Mouse (Mus musculus): ENCODE measurements around the gene Qk.

The Qk gene

DNA sequence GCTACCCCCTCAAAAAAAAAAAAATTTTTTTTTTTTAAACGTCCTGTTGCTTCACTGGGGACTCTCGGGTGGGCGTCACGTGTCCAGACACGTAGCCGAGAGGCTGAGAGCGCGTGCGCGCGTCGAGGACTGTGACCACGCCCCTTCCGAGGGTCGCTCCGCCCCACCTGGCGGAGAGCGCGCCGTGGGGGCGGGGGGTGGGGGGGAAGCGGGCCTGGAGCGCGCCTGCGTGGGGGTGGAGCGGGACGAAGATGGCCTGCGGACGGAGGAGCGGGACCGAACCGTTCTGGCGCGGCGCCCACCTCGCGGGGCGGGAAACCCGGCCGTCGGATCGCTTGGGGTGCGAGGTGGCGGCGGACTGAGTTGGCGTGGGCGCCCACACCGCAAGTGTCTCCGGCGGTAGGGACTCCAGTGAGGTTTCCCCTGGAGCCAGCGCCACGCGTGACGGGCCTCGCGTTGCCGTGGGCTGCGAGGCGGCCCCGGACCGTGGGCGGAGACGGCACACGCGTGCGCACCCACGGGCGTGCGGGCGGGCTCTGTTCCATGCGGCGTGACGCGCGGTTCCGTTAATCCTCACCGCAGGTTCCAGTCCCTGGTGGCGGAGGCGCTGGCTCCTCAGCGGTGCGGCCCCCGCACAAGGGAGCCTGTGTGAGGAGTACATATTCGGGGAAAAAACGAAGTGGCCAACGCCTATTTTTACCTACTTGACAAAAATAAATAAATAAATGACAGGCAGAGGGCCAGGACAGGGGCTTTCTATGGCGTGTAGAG is at the start of gene Qk:
Qk (minus strand) TSS at position 170 of the 771 bp plus-strand sequence.
- in situ Hi-C loops (cut with MboI, MseI): loop anchor here in 1 of 2 experiments (25.0 kb wide), 1 partner anchor 517 kb away; the partner anchor contains the start of genes Pacrg and Prkn

DNA sequence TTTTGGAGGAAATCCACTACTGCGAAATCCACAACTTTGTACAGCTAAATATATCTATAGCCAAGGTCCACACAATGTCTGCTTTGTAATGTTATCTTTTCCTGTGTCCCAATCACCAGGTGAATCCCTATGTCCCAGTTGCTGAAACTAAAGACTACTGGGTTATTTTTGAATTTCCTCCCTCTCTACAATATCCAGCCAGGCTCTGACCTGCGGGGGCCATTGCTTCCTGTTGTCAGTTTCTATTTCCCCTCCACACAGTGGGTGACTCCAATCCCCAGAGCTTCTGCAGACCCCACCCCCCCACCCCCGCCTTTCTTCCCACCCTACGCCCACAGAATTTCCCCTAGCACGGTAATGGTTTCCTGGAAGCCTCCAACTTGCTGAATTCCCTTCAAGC is 47.4 kb upstream of the Qk start:
- in situ Hi-C loops (cut with MboI, MseI): no loop called here

DNA sequence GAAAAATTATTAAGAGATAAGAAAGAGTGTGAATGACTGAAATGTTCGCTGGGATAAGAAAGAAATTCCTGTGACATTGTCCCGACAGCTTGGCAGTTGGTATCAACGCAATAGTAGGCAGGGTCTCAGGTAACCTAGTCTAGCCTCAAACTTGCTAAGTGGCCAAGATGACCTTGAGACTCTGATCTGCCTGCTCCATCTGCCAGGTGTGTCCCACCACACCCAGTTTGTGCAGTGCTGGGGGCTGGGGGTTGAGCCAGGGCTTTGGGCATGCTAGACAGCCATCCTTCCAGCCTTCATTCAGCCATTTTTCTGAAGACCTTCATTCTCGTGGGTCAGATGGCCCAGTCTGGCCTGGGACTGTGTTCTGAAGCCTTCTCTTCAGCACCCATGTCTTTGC is 46.9 kb upstream of the Qk start:
- in situ Hi-C loops (cut with MboI, MseI): no loop called here

DNA sequence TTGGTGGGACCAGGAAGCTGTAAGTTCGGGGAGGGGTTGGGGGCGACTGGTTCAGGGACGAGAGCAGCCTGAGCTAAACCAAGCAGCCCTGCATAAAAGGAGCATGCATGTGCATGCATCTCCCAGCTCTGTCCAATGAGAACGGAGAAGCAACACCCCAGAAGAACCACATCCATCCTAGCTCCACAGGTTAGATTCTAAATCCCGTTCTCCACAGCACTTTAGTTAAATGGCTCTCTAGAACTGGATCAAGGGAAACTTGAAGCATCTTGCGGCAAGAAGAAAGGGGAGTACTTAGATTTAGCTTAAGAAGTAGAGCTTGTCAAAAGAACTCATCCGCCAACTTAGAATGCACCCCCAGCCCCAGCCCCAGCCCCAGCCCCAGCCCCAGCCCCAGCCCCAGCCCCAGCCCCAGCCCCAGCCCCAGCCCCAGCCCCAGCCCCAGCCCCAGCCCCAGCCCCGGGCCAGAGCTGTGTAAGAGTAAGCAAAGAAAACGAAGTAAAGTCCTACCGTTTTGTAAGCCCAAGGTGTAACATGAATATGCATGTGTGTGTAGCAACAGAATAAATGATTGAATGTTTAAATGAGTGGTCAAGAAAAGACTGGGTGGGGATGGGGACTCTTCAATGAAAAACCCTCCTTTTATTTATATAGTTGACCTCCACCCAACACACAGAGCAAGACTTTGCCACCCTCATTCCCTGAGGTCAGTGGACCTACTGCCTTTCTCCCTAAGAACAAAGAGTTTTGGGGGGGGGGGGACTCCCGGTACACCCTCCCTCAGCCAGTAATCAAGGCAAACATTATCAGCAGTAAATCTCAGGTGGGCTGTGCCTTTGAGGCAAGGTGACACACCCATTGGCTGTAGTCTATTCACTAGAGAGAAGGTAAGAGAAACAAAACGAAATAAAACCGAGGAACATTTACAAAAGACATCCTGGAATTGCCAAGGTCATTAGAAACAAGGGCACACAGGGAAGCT is 46.1 kb upstream of the Qk start:
- in situ Hi-C loops (cut with MboI, MseI): no loop called here

DNA sequence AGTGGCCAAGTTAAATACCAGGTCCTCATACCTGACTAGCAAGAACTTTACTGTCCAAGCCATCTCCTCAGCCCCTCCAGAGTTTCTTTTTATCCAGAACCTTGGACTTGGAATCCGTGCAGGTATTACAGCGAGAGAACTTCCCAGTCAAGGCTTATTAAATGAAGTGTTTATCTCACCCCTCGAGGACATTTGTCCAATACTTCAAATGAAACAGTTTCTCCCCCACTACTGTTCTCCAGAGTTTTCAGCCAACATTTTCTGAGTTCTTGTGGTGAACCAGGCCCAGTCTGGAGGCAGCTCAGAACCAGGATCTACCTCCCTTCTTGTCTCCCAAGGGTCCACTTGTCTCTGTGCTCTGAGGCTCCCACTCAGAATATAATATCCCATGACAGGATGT is 43.5 kb upstream of the Qk start:
- in situ Hi-C loops (cut with MboI, MseI): no loop called here

DNA sequence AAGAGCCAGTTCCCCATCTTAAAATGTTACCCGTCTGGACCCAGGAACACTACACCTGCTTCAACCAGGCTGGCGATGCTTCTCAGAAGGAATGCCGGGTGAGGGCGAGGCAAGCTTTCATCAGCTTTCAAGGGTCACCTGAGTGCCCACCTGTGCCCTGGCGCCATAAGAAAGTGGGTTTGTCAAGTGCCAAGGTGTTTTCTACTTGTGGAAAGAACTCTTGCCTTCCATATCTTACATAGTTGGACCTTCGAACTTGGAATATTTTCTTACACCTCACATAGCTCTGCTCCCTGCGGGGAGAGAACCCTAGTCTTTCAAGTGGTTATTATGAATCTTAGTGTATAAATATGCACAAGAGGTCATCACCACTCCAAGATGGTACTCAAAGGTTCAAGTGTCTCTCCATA is 42.2 kb upstream of the Qk start:
- in situ Hi-C loops (cut with MboI, MseI): no loop called here

DNA sequence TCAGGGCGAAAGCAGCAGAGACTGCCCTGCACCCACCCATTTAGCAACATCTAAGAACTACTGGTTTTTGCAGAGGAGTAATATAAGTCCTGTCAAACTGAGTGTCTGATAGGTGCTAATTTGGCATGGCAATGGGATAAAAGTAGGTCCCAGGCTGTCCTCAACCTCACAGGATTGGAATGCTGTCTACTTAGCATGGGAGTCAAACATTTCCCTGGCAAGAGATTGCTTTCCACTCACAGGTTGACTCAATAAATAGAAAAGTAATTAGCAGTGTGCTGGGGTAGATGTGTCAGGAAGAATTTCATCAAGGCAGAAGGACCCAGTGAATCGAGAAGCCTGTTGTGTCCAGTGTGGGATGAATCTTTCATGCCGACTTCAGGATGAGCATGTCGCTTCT is 41.1 kb upstream of the Qk start:
- in situ Hi-C loops (cut with MboI, MseI): no loop called here

DNA sequence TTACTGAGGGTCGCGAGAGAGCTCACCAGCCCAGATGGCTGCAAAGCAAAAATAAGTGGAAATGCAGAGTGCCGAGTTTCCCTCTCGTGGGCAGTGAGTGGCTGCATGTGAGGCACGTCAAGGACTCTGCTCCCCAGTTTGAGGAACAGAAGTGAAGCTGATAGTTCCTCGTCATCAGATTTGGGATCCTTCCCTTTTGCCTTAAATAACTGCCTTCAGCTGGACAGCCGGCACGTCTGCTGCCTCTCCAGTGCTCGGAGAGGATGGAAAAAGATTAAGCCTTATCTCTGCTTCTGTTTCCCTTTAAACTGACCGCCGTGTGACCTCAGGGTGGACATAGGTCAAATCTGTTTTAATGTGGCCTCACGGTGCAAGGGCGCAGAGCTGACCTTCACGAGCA is 39.8 kb upstream of the Qk start:
- in situ Hi-C loops (cut with MboI, MseI): no loop called here

DNA sequence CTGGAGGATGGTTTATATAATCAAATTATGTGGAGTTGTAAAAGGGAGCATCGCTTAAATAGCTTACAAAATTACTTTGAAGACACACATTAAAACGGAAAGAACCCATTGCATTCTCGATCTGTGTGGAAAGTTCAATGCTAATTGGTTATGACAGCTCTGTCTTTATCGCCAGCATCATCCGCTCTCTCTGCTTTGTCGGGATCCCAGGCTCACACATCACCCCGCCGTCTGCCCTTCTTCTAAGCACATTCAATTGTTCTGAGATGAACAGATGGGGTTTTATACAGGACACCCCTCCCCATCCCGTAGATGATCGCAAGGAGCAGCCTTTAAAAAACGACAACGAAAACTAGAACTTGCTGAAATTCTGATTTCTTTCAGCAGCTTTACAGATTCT is 37.7 kb upstream of the Qk start:
- in situ Hi-C loops (cut with MboI, MseI): no loop called here

DNA sequence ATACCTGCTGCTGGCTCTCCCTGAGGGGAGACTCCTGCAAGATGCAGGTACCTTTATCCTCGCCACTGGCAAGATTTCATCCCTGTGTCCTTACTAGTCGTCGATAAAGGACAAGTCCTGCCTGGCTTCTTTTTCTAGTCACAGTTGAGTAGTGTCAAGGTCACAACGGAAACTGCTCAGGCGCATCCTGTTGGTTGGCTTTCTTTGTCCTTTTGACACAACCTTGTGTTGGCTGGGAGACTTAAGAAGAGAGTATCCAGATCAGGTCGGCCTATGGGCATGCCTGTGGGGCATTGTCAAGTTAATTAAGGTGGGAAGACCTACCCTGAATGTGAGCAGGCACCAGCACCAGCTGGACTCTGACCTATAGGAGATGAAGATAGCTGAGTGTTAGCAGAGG is 36.6 kb upstream of the Qk start:
- in situ Hi-C loops (cut with MboI, MseI): no loop called here

DNA sequence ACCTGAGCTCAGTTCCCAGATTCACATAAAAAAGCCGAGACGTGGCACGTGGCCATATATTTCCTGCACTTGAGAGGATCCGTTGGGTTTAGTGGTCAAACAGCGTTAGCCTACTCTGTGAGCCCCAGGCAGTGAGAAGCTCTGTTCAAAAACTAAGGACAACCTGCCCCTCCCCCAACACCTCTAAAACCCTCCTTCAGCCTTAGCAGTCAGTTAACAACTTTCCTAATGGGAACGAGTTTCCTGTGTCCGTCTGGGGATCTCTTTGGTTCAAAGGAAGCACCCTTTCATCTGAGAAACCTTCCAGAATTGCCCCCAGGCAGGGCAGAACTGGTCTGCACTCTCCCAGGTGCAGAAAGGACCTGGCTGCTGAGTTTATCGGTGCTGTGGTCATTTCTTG is 36.1 kb upstream of the Qk start:
- in situ Hi-C loops (cut with MboI, MseI): no loop called here

DNA sequence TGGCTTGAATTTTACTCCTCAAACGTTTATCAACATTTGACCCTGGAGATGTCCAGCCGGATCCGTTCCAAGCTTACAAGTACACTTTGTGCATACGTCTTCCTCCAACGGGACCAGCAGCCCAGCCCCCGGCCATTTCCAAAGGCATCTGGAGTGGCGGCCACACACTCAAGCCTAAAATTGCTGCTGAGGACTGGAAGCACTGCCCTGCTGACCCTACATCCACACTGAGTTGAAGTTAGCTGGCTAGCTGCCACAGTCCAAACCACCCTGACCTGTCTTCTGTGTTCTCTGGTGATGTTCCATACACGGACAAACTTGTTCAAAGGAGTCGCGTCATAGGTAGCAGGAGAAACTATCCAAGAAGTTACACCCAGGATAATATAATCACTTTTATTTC is 18.6 kb upstream of the Qk start:
- in situ Hi-C loops (cut with MboI, MseI): loop anchor here in 1 of 2 experiments (5.0 kb wide), 1 partner anchor 1876 kb away; no protein-coding TSS in a partner anchor

DNA sequence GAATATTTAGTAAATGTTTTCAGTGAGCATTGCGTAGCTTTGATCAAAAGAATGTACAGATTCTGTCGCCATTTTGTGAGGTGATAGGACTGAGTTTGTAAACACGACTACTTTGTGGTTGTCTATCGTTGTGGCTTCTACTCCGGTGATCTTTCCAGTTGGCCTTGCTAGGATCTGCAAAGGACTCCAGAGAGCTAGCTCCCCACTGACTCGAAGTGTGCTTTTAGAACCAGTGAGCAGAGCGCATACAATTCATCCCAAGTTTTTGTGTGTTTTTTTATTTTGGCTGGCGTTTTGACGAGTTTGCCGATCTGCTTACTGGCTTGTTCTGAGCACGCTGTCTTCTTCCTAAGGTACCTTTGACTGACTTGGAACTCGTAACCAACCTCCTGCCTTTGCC is 16.9 kb upstream of the Qk start:
- in situ Hi-C loops (cut with MboI, MseI): loop anchor here in 1 of 2 experiments (5.0 kb wide), 1 partner anchor 1874 kb away; no protein-coding TSS in a partner anchor

DNA sequence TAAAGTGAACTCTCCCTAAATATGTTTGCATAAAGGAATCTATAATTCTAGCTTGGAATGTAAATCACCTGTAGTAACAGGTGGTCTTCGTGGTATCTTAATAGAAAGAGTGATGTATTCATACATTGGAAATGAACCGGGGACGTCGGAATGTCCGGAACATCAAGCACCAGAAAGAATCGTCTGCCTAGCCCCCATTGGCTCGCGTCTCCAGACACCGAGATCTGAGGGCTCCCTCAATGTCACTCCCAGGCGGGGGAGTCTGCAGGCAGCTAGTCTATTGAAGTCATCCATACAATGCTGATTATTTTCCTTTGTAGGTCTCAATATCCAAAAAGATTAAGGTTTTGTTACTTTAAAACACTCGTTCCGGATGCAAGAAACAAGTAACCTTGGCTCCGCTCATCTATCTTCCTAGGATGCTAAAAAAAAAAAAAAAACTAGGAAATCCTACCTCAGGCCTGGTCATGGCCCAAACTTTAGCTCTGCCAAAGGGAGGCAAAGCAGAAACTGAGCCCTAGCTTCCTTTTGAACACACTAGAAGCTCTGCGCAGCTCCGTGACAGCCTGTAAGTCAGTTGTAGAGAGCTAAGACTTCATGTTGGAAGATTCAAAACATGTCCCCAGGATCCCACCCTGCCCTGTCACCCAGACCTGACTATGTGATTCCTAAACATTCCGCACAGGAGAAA is 16.3 kb upstream of the Qk start:
- in situ Hi-C loops (cut with MboI, MseI): loop anchor here in 1 of 2 experiments (5.0 kb wide), 1 partner anchor 1874 kb away; no protein-coding TSS in a partner anchor

DNA sequence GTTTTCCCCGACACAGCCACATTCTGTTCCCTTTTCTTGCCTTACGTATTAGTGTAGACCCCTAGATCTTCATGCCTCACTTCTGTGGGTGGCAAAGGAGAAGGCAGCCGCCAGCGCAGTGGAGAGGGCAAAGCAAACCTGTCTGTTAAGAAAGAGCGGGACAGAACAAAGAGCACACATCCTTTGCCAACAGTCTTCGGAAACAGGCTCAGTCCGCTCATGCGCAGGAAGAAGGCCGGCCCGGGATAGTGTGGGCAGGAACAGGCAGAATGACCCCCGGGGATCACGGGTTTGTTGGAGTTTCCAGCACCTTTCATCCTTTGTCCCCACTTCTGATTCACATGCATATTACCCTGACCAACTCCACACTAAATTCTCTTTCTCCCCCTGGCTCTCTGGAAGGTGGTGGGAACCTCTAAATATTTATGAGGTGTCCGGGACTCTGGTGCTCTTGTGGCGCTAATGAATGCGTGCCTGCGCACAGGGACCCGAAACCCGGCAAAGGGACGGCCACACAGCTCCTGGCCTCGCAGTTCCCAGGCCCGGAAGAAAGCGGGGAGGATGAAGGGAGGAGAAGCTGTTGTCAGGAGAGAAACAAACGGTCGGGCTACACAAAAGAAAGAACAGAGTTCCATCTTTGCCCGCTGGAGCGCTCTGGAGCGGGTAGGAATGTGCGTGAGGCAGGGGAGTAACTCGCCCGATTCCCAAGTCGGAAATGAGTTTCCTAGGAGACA is 15.5 kb upstream of the Qk start:
- in situ Hi-C loops (cut with MboI, MseI): loop anchor here in 1 of 2 experiments (5.0 kb wide), 1 partner anchor 1873 kb away; no protein-coding TSS in a partner anchor

DNA sequence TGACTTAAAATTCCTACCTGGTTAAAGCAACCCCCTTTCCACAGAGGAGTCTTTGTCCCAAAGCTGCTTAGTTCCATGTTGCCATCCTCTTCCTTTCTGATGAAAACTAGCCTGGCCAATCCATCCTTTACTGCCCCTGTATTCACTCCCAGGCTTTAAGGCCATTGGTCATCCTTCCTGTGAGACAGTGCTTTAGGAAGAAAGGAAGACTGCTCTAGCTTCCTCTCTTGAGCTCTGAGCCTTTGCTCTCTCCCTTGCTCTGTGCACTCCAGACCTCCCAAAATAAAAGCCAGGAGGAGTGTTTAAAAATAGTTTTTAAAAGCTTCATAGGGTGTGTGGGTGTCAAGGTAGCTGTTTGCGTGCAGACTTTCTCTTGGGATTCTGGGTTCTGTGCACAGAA is 14.8 kb upstream of the Qk start:
- in situ Hi-C loops (cut with MboI, MseI): no loop called here

DNA sequence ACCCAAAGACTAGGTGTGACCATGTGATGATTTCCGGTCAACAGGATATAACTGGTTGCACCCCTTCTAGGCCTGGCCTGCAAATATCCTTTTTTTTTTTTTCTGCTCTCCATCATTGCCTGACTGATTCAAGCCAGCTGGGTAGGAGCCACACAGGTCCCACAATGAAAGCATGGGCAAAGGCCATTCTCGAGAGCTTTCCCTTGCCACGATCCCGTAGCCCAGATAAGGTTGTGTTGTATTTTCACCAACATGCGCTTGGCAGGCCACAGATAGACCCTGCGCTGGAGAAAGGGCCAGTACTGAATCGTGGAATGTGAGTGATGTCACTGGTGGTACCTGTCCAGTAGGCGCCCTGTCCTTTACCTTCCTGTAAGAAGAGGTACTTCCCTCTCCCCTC is 13.7 kb upstream of the Qk start:
- in situ Hi-C loops (cut with MboI, MseI): no loop called here

DNA sequence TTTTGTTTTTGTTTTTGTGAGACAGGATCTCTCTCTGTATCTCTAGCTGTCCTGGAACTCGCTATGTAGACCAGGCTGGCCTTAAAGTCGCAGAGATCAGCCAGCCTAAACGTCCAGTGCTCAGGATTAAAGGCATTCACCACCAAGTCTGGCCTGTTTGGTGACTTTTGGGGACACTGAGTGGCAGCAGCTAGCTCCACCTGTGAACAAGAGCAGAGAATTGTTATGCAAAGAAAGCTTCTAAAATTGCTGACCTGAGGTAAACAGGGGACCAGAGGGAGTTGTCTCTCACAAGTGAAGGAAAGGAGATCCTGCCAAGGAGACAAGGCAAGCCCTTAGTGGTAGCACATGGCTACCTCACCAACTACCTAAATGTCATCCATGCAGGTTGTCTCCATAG is 12.5 kb upstream of the Qk start:
- in situ Hi-C loops (cut with MboI, MseI): no loop called here

DNA sequence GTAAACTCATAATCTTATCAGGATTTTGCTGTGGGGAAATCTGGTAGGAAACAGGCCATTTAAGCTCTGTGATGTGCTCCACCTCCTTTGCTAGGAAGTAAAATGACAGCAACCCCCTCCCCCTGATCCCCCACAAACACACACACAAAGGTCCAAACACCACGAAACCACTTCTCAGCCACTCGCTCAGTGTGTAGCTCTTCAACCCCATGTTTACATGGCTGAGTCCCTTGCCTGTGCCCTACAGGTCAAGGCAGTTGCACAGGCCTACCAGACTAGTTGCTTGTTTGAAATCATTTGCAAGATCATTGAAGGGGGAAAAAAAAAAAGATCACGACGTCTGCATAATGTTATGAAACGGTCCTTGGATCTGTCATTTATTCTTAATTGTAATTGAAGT is 9.8 kb upstream of the Qk start:
- in situ Hi-C loops (cut with MboI, MseI): no loop called here

DNA sequence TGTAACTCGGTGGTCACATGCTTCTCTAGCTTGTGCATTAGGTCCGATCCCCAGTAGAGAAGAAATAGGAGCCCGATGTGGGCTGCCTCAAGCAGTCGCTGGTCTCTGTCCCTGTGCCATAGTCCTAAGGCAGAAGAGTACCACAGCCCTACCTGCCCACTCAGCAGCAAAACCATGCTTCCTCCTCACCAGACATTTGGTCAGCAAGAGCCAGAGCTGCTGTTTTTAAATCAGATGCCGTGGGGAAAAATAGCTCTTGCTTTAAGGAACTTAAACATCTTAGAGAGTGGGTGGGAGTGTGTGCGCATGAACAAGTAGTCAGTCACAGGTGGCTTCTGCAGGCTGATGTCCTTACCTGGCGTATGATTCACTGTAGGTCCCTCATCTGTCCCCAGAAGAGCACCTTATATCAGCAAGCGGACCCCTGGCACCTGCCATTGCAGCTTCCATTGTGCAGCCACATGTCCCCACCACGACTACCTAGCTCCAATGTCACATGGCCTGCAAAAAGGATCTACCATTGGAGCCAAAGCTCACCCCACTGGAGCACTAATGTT is 9.0 kb upstream of the Qk start:
- in situ Hi-C loops (cut with MboI, MseI): no loop called here
